Mouse (Mus musculus) liver, postnatal 0 days (tissue): Measurements from ENCODE around the gene Ddx50. TPM values are rescaled to one million over a fixed set of nuclear protein-coding genes. Genes with fewer than 3 reads are reported as not detected.
"Not testable (repeated sequence)": the region's sequence is repeated elsewhere in the genome, so short reads cannot be mapped to it uniquely, and the experiment has no call there.

Experiments used
- ATAC-seq: fragments of 200-750 bp; cut with Nextera tagmentation; 2 replicates; pipeline ENCODE4 v1.8.0; 2017; ENCODE audit warnings: mild to moderate bottlenecking, moderate library complexity
- DNase-seq: peaks from one replicate; pipeline ENCODE4 v3.0.0-alpha.2; 2016
- H3K27ac ChIP-seq: fragments of 300-500 bp; sonication (generic); 2 replicates; pipeline ENCODE4 v1.5.1; 2014; ENCODE audit warnings: antibody characterized with exemption, moderate library complexity, mild to moderate bottlenecking, low read depth
- H3K27me3 ChIP-seq: fragments of 300-500 bp; sonication (generic); 2 replicates; pipeline ENCODE4 v1.6.1; 2014; ENCODE audit warnings: low read length, control low read depth, mixed read lengths; ENCODE audit not compliant: insufficient read depth
- H3K36me3 ChIP-seq: fragments of 300-500 bp; sonication (generic); replicated peaks from 2 replicates; pipeline ENCODE4 v1.6.1; 2014; ENCODE audit warnings: mild to moderate bottlenecking, control low read depth, low read length, moderate library complexity, mixed read lengths; ENCODE audit not compliant: insufficient read depth
- H3K4me1 ChIP-seq: fragments of 300-500 bp; sonication (generic); 2 replicates; pipeline ENCODE4 v1.6.1; 2014; ENCODE audit warnings: antibody characterized with exemption, mild to moderate bottlenecking, control low read depth; ENCODE audit not compliant: insufficient read depth
- H3K4me2 ChIP-seq: fragments of 300-500 bp; sonication (generic); 2 replicates; pipeline ENCODE4 v1.6.1; 2014; ENCODE audit warnings: low read depth, mild to moderate bottlenecking, low read length, moderate library complexity, mixed read lengths
- H3K4me3 ChIP-seq: fragments of 300-500 bp; sonication (generic); 2 replicates; pipeline ENCODE4 v1.5.1; 2014; ENCODE audit warnings: low read depth, low read length
- H3K9ac ChIP-seq: fragments of 300-500 bp; sonication (generic); replicated peaks from 2 replicates; pipeline ENCODE4 v1.6.1; 2014; ENCODE audit warnings: mild to moderate bottlenecking, moderate library complexity
- H3K9me3 ChIP-seq: fragments of 300-500 bp; sonication (generic); 2 replicates; pipeline ENCODE4 v1.6.1; 2016; ENCODE audit warnings: mild to moderate bottlenecking, control low read depth, low read length, mixed read lengths
- CTCF ChIP-seq: sonication (generic); IDR thresholded peaks from 2 replicates; pipeline ENCODE4 v1.5.1; 2016; ENCODE audit warnings: antibody characterized with exemption, low read depth
- EP300 ChIP-seq: IDR thresholded peaks from 2 replicates; pipeline ENCODE4 v1.6.1; 2016; ENCODE audit warnings: antibody characterized with exemption, low read depth, mild to moderate bottlenecking
- WGBS: fragments of 180-500 bp; shearing (Covaris S2); extraction: QIAGEN DNeasy Blood & Tissue Kit; methylation state at CpG from one replicate; pipeline ENCODE4 v1.1.7; 2014; ENCODE audit not compliant: insufficient replicate concordance; 5-methylcytosine and 5-hydroxymethylcytosine counted together
- polyA plus RNA-seq: library from polyadenylated mRNA; unstranded; fragments of >200 nt; fragmentation: Nextera tagmentation; extraction: Ambion mirVana; gene quantifications from 2 replicates; pipeline ENCODE4 v1.2.1, GENCODE M21; 2015

The Ddx50 gene
- polyA plus RNA-seq, 1 experiment from 2014 or later: 35.3 TPM

DNA sequence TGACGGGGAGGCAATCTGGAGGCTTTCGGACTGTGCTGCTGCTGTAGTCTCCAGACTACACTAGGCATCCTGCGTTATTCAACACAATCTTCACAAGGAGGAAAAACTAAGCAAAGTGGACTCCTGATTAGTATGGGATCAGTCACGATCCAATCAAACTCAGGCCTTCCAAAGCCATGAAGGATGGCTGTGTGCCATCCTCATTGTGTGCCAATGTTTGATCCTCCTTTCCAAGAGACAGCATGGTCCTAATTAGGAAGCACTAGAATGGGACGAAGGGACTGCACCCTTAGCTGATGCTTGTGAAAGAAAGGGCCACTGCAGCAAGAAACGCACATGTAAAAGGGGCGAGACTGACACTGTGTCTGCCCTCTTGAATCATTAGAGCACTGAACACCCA, 58.5 kb downstream of the Ddx50 start:
- no peaks in the 10 kb centered on the region for H3K9me3 ChIP-seq
- H3K4me2 ChIP-seq: no peak overlapping the region
- no peak for ATAC-seq
- 88% methylated on average over 7 of the region's 7 CpGs for WGBS
- no peaks in the 10 kb centered on the region for H3K27me3 ChIP-seq
- H3K4me1 ChIP-seq: peaks cover 2% of the 10 kb centered on the region; the same call in 1 of the 2 replicates
- TF ChIP-seq CTCF (no peak), EP300 (no peak)
- H3K9ac ChIP-seq: no peak overlapping the region
- H3K36me3 ChIP-seq: peaks cover 71% of the 10 kb centered on the region
- no peak overlapping the region for H3K4me3 ChIP-seq
- no peak overlapping the region for H3K27ac ChIP-seq
- no peak for DNase-seq

- Histone ChIP-seq H3K4me2 (no peak overlapping the region), H3K27me3 (no peaks in the 10 kb centered on the region), H3K36me3 (peaks cover 80% of the 10 kb centered on the region), H3K4me1 (peaks cover 2% of the 10 kb centered on the region; the same call in 1 of the 2 replicates), H3K9me3 (no peaks in the 10 kb centered on the region), H3K9ac (no peak overlapping the region), H3K27ac (no peak overlapping the region), H3K4me3 (no peak overlapping the region)
- WGBS: 29% methylated on average over 6 of the region's 6 CpGs
- DNase-seq (peak; percentile 87), ATAC-seq (peak; percentile 77)
- TF ChIP-seq EP300: peak; percentile 37; the same call in 1 of the 2 replicates
- peak; percentile 96 for TF ChIP-seq CTCF
These were observed 60.8 kb downstream of the Ddx50 start for GRCm38 (mm10) chr10:62590200-62590599.

GRCm38 (mm10) chr10:62588616-62589015, 62.4 kb downstream of the Ddx50 start:
- Histone ChIP-seq H3K4me1 (peaks cover 2% of the 10 kb centered on the region; the same call in 1 of the 2 replicates), H3K4me2 (no peak overlapping the region), H3K9ac (no peak overlapping the region), H3K9me3 (no peaks in the 10 kb centered on the region), H3K4me3 (no peak overlapping the region), H3K27ac (no peak overlapping the region), H3K27me3 (no peaks in the 10 kb centered on the region), H3K36me3 (peaks cover 87% of the 10 kb centered on the region)
- TF ChIP-seq CTCF (no peak), EP300 (no peak)
- ATAC-seq (no peak), DNase-seq (no peak)
- WGBS: 68% methylated on average over 4 of the region's 4 CpGs

- no peak overlapping the region for H3K9ac ChIP-seq
- peaks cover 3% of the 10 kb centered on the region; the same call in 1 of the 2 replicates for H3K4me1 ChIP-seq
- no peaks in the 10 kb centered on the region for H3K9me3 ChIP-seq
- H3K27me3 ChIP-seq: no peaks in the 10 kb centered on the region
- DNase-seq: no peak
- TF ChIP-seq EP300 (no peak), CTCF (no peak)
- no peak for ATAC-seq
- peaks cover 69% of the 10 kb centered on the region for H3K36me3 ChIP-seq
- WGBS: 55% methylated on average over 1 of the region's 1 CpGs
- no peak overlapping the region for H3K4me3 ChIP-seq
- H3K4me2 ChIP-seq: no peak overlapping the region
- H3K27ac ChIP-seq: no peak overlapping the region
These were observed 67.8 kb downstream of the Ddx50 start for GRCm38 (mm10) chr10:62583245-62583644.

- no peaks in the 10 kb centered on the region for H3K27me3 ChIP-seq
- 83% methylated on average over 7 of the region's 7 CpGs for WGBS
- DNase-seq (no peak), ATAC-seq (no peak)
- peaks cover 64% of the 10 kb centered on the region for H3K36me3 ChIP-seq
- no peak for TF ChIP-seq EP300
- TF ChIP-seq CTCF: no peak
- H3K9ac ChIP-seq: no peak overlapping the region
- H3K4me1 ChIP-seq: peaks cover 3% of the 10 kb centered on the region
- no peak overlapping the region for H3K4me3 ChIP-seq
- H3K27ac ChIP-seq: no peak overlapping the region
- H3K4me2 ChIP-seq: no peak overlapping the region
- no peaks in the 10 kb centered on the region for H3K9me3 ChIP-seq
These were observed 68.3 kb downstream of the Ddx50 start for GRCm38 (mm10) chr10:62582701-62583100.

DNA sequence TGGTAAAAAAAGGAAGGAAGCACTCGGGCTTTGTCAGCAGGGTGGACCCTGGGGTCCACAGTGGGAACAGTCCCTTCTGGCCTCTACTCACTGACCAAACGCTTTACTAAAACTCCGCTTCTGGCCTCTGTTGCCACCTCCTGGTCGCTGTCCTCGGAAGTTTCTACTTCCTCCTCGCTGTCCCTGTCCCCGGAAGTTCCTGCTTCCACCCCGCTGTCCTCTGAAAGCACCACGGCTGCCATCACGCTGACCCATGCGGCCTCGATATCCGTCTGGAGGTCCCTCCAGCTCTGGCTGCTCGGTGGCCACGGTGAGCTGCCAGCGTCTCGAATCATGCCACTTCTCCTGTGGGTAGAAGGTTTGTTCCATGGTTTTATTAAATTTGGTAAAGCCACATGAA, 68.8 kb downstream of the Ddx50 start:
- ATAC-seq (no peak), DNase-seq (no peak)
- WGBS: 83% methylated on average over 17 of the region's 17 CpGs
- TF ChIP-seq EP300: no peak
- 0 out of 2 replicates have a peak, but pooled peaks have one; percentile 26 for TF ChIP-seq CTCF
- peaks cover 59% of the 10 kb centered on the region for H3K36me3 ChIP-seq
- no peak overlapping the region for H3K4me2 ChIP-seq
- H3K9ac ChIP-seq: no peak overlapping the region
- no peaks in the 10 kb centered on the region for H3K9me3 ChIP-seq
- H3K27ac ChIP-seq: no peak overlapping the region
- no peaks in the 10 kb centered on the region for H3K27me3 ChIP-seq
- no peak overlapping the region for H3K4me3 ChIP-seq
- H3K4me1 ChIP-seq: peaks cover 7% of the 10 kb centered on the region

- H3K4me3 ChIP-seq, H3K27me3 ChIP-seq, H3K4me2 ChIP-seq, ATAC-seq, DNase-seq, H3K27ac ChIP-seq, H3K9me3 ChIP-seq, H3K9ac ChIP-seq, H3K4me1 ChIP-seq: not testable (repeated sequence)
- peaks cover 39% of the 10 kb centered on the region for H3K36me3 ChIP-seq
- WGBS: 84% methylated on average over 12 of the region's 13 CpGs
These were observed 71.9 kb downstream of the Ddx50 start for GRCm38 (mm10) chr10:62579129-62579528.
